Mouse (Mus musculus) megakaryocyte, embryonic 14.5 days (primary cell): Measurements from ENCODE around the gene Anapc15-ps.

Experiments used
- FLI1 ChIP-seq: IDR thresholded peaks from 2 replicates; pipeline ENCODE4 v1.6.1; 2012; ENCODE audit warnings: low read length, inconsistent platforms, mixed read lengths
- GATA1 ChIP-seq: IDR thresholded peaks from 3 replicates; pipeline ENCODE4 v1.6.1; 2012; ENCODE audit warnings: mixed read lengths, low read length, inconsistent platforms, borderline replicate concordance

DNA sequence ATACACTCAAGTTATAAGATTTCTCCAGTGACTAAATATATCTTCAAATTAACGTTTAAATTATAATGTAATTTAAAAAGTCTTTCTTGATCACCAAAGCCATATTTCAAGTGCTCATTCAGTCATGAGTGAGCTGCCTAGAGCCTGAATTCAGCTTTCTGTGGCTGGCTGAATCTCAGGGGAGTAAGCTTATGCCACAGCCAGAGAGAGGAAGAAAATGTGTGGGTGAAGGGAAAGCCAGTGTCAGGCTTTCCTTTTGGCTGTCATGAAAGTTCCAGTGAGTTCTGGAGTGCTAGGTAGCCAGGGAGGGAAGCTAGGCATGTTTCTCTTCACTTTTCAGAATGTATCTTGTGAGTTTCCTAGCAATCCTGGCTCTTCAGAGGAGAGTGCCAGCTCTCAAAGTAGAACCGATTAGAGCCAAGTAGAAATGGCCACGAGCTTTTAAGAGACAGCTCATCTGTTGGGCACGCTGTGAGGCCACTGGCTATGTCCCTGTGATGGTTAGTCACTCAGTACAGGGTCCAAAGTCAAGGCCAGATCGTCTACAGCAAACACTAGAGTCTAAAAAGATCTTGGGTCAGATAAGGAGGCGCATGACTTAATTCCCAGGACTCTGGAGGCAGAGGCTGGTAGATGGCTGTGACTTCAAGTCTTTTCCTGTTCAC lies 29.4 kb downstream of the Anapc15-ps start:
- TF ChIP-seq GATA1 (no peak), FLI1 (no peak)
